Comparison of ENCODE assay signal across 20 mouse cellular contexts in genomic region chr13:112862342-112862741, GRCm38 (mm10).
DNase-seq lines count a peak whose midpoint lies in the region; ATAC-seq and TF ChIP-seq lines count a peak whose summit lies in the region.
"Had no signal": no experiment of that assay in that cellular context is flagged by ENCODE, and none has a peak within 500 bp of the region (broad histone marks: within the 10 kb centered on the region; RNA-seq: fewer than 3 reads in every experiment).

No protein-coding gene starts in this region.

- ATAC-seq in heart, embryonic 12.5 days (ENCODE audit: insufficient number of reproducible peaks, low FRiP score): no peak
- ATAC-seq in heart, postnatal 0 days (ENCODE audit: insufficient read depth, low read depth): peak; percentile 36; the same call in 1 of the 2 replicates
- ATAC-seq in lung, embryonic 15.5 days (ENCODE audit: borderline replicate concordance, extremely low read depth, low FRiP score, low TSS enrichment): no peak
- no peak for ATAC-seq in stomach, embryonic 16.5 days (ENCODE audit: insufficient read depth, low FRiP score)
- ATAC-seq: forebrain, embryonic 14.5 days had no signal

- H3K27ac ChIP-seq in heart, embryonic 12.5 days (ENCODE audit: poor library complexity, severe bottlenecking): peak overlapping the region; percentile 55
- H3K27ac ChIP-seq in heart, postnatal 0 days (ENCODE audit: low read depth): peak overlapping the region; percentile 58
- 0 out of 2 replicates have a peak overlapping the region, but pooled peaks have one; percentile 16 for H3K27ac ChIP-seq in lung, embryonic 15.5 days
- 0 out of 2 replicates have a peak overlapping the region, but pooled peaks have one; percentile 21 for H3K27ac ChIP-seq in stomach, embryonic 16.5 days (ENCODE audit: low read length)
- H3K27ac ChIP-seq: embryonic facial prominence, embryonic 12.5 days; hindbrain, embryonic 13.5 days; left cerebral cortex, adult 2 months; limb, embryonic 12.5 days; liver, embryonic 15.5 days; macrophage had no signal

- no peak for DNase-seq in heart, adult 18-20 months
- DNase-seq in heart, postnatal 0 days (ENCODE audit: low spot score): no peak
- no peak for DNase-seq in heart, adult 8-10 months (ENCODE audit: low spot score)
- no peak for DNase-seq in lung, postnatal 36 days
- DNase-seq: cerebellum, adult 11-12 months; cerebellum, adult 9-11 months; embryo, embryonic 11 days; right cerebral cortex, postnatal 25 days; thymus, adult 2 months; thymus, postnatal 36 days had no signal

- H3K27me3 ChIP-seq in heart, embryonic 12.5 days (replicated peaks): no peaks in the 10 kb centered on the region
- no peaks in the 10 kb centered on the region for H3K27me3 ChIP-seq in heart, postnatal 0 days (ENCODE audit: control insufficient read depth, insufficient read depth, low read length)
- no peaks in the 10 kb centered on the region for H3K27me3 ChIP-seq in lung, embryonic 15.5 days
- H3K27me3 ChIP-seq in stomach, embryonic 16.5 days (ENCODE audit: control insufficient read depth, insufficient read depth, low read length): no peaks in the 10 kb centered on the region
- H3K27me3 ChIP-seq: embryonic facial prominence, embryonic 12.5 days; hindbrain, embryonic 13.5 days; limb, embryonic 12.5 days; liver, embryonic 15.5 days had no signal

- no peak overlapping the region for H3K4me2 ChIP-seq in heart, embryonic 12.5 days
- no peak overlapping the region for H3K4me2 ChIP-seq in heart, postnatal 0 days (ENCODE audit: low read depth, low read length)
- no peak overlapping the region for H3K4me2 ChIP-seq in lung, embryonic 15.5 days
- H3K4me2 ChIP-seq in stomach, embryonic 16.5 days (ENCODE audit: low read depth, low read length): no peak overlapping the region
- H3K4me2 ChIP-seq: embryonic facial prominence, embryonic 12.5 days; hindbrain, embryonic 13.5 days; limb, embryonic 12.5 days; liver, embryonic 15.5 days had no signal

- no peak for TF ChIP-seq CTCF in heart, postnatal 0 days (IDR thresholded peaks at IDR 0.05; ENCODE audit: low read depth)

- WGBS in heart, embryonic 12.5 days: 82% methylated on average over 3 of the region's 3 CpGs
- 69% methylated on average over 3 of the region's 3 CpGs for WGBS in heart, postnatal 0 days
- 74% methylated on average over 3 of the region's 3 CpGs for WGBS in lung, embryonic 15.5 days
- WGBS in stomach, embryonic 16.5 days: 71% methylated on average over 3 of the region's 3 CpGs

- TF ChIP-seq EP300 in heart, postnatal 0 days (IDR thresholded peaks at IDR 0.05; ENCODE audit: low read depth): no peak

- H3K4me3 ChIP-seq in heart, embryonic 12.5 days: no peak overlapping the region
- no peak overlapping the region for H3K4me3 ChIP-seq in heart, postnatal 0 days (ENCODE audit: low read depth, low read length)
- H3K4me3 ChIP-seq in lung, embryonic 15.5 days: no peak overlapping the region
- H3K4me3 ChIP-seq in stomach, embryonic 16.5 days (replicated peaks; ENCODE audit: low read length): no peak overlapping the region
- H3K4me3 ChIP-seq: embryonic facial prominence, embryonic 12.5 days; hindbrain, embryonic 13.5 days; left cerebral cortex, adult 2 months; limb, embryonic 12.5 days; liver, embryonic 15.5 days had no signal

- peaks cover 67% of the 10 kb centered on the region for H3K36me3 ChIP-seq in heart, embryonic 12.5 days
- H3K36me3 ChIP-seq in heart, postnatal 0 days (replicated peaks; ENCODE audit: control insufficient read depth, insufficient read depth, low read length): peaks cover 67% of the 10 kb centered on the region
- peaks cover 26% of the 10 kb centered on the region for H3K36me3 ChIP-seq in lung, embryonic 15.5 days
- H3K36me3 ChIP-seq in stomach, embryonic 16.5 days (ENCODE audit: control insufficient read depth, insufficient read depth, low read length): peaks cover 14% of the 10 kb centered on the region

- peaks cover 14% of the 10 kb centered on the region for H3K4me1 ChIP-seq in heart, embryonic 12.5 days (replicated peaks)
- 0 out of 2 replicates have a peak, but pooled peaks cover 6% of the 10 kb centered on the region for H3K4me1 ChIP-seq in heart, postnatal 0 days (ENCODE audit: control insufficient read depth, insufficient read depth)
- peaks cover 10% of the 10 kb centered on the region for H3K4me1 ChIP-seq in lung, embryonic 15.5 days
- H3K4me1 ChIP-seq in stomach, embryonic 16.5 days (ENCODE audit: control insufficient read depth, insufficient read depth, low read length): peaks cover 11% of the 10 kb centered on the region; the same call in 1 of the 2 replicates
- H3K4me1 ChIP-seq: embryonic facial prominence, embryonic 12.5 days; limb, embryonic 12.5 days had no signal

- no peaks in the 10 kb centered on the region; the same call in 1 of the 2 replicates for H3K9me3 ChIP-seq in heart, embryonic 12.5 days (replicated peaks)
- no peaks in the 10 kb centered on the region for H3K9me3 ChIP-seq in heart, postnatal 0 days (replicated peaks; ENCODE audit: control insufficient read depth, low read length)
- no peaks in the 10 kb centered on the region for H3K9me3 ChIP-seq in lung, embryonic 15.5 days
- H3K9me3 ChIP-seq in stomach, embryonic 16.5 days (replicated peaks; ENCODE audit: control insufficient read depth, low read length): no peaks in the 10 kb centered on the region
- H3K9me3 ChIP-seq: embryonic facial prominence, embryonic 12.5 days; hindbrain, embryonic 13.5 days; limb, embryonic 12.5 days; liver, embryonic 15.5 days had no signal

- no peak overlapping the region for H3K9ac ChIP-seq in heart, embryonic 12.5 days
- no peak overlapping the region for H3K9ac ChIP-seq in heart, postnatal 0 days (replicated peaks; ENCODE audit: low read depth, low read length)
- H3K9ac ChIP-seq in lung, embryonic 15.5 days: no peak overlapping the region
- no peak overlapping the region for H3K9ac ChIP-seq in stomach, embryonic 16.5 days (ENCODE audit: low read length)
- H3K9ac ChIP-seq: embryonic facial prominence, embryonic 12.5 days; hindbrain, embryonic 13.5 days; limb, embryonic 12.5 days; liver, embryonic 15.5 days had no signal
